Mouse (Mus musculus) heart, embryonic 15.5 days (tissue): ENCODE results near the gene Gm7954. TPM values are rescaled to one million over a fixed set of nuclear protein-coding genes. Genes with fewer than 3 reads are reported as not detected.
"Not testable (repeated sequence)": the region's sequence is repeated elsewhere in the genome, so short reads cannot be mapped to it uniquely, and the experiment has no call there.

ENCODE experiments used
- ATAC-seq: fragments of 200-750 bp; cut with Nextera tagmentation; replicated peaks from 2 replicates; pipeline ENCODE4 v1.8.0; 2017; ENCODE audit warnings: low read depth, moderate TSS enrichment; ENCODE audit not compliant: insufficient number of reproducible peaks, insufficient read depth, low FRiP score
- H3K27ac ChIP-seq: fragments of 300-500 bp; sonication (generic); 2 replicates; pipeline ENCODE4 v1.5.1; 2015; ENCODE audit warnings: mild to moderate bottlenecking, inconsistent platforms
- H3K27me3 ChIP-seq: fragments of 300-500 bp; sonication (generic); 2 replicates; pipeline ENCODE4 v1.6.1; 2015; ENCODE audit warnings: inconsistent platforms
- H3K36me3 ChIP-seq: fragments of 300-500 bp; sonication (generic); 2 replicates; pipeline ENCODE4 v1.6.1; 2015; ENCODE audit warnings: mild to moderate bottlenecking, inconsistent platforms
- H3K4me1 ChIP-seq: fragments of 300-500 bp; sonication (generic); replicated peaks from 2 replicates; pipeline ENCODE4 v1.6.1; 2015; ENCODE audit warnings: inconsistent platforms
- H3K4me2 ChIP-seq: fragments of 300-500 bp; sonication (generic); 2 replicates; pipeline ENCODE4 v1.6.1; 2015; ENCODE audit warnings: inconsistent platforms, mild to moderate bottlenecking, moderate library complexity
- H3K4me3 ChIP-seq: fragments of 300-500 bp; sonication (generic); 2 replicates; pipeline ENCODE4 v1.5.1; 2015; ENCODE audit warnings: mild to moderate bottlenecking, inconsistent platforms
- H3K9ac ChIP-seq: fragments of 300-500 bp; sonication (generic); 2 replicates; pipeline ENCODE4 v1.6.1; 2015; ENCODE audit warnings: mild to moderate bottlenecking, inconsistent platforms
- H3K9me3 ChIP-seq: fragments of 300-500 bp; sonication (generic); replicated peaks from 2 replicates; pipeline ENCODE4 v1.6.1; 2016; ENCODE audit warnings: inconsistent platforms
- WGBS: fragments of 180-500 bp; shearing (Covaris S2); methylation state at CpG from one replicate; pipeline ENCODE4 v1.1.7; 2015; ENCODE audit warnings: mixed read lengths; 5-methylcytosine and 5-hydroxymethylcytosine counted together
- polyA plus RNA-seq: library from polyadenylated mRNA; unstranded; fragments of >200 nt; fragmentation: Nextera tagmentation; extraction: Ambion mirVana; gene quantifications from 2 replicates; pipeline ENCODE4 v1.2.1, GENCODE M21; 2015

The Gm7954 gene
- not detected in 2 replicates for polyA plus RNA-seq

GRCm38 (mm10) chr14:41453418-41453817 lies at the start of gene Gm7954:
Gene Gm7954 (minus strand): TSS chr14:41453518.
- WGBS = no CpG with 5 or more reads among the region's 2 CpGs

GRCm38 (mm10) chr14:41489385-41489784 lies 36.1 kb upstream of the Gm7954 start, which contains the start of gene Gm3486:
Gene Gm3486 (minus strand): TSS chr14:41489485.
- not testable (repeated sequence) for H3K4me3 ChIP-seq, ATAC-seq, H3K4me1 ChIP-seq, H3K27me3 ChIP-seq, H3K4me2 ChIP-seq, H3K9me3 ChIP-seq, H3K36me3 ChIP-seq, H3K27ac ChIP-seq, H3K9ac ChIP-seq

More at GRCm38 (mm10) chr14:41453418-41453817, at the start of gene Gm7954:
- H3K4me3 ChIP-seq, H3K4me2 ChIP-seq, H3K27me3 ChIP-seq, H3K9ac ChIP-seq, H3K9me3 ChIP-seq, ATAC-seq, H3K27ac ChIP-seq, H3K36me3 ChIP-seq, H3K4me1 ChIP-seq: not testable (repeated sequence)

DNA sequence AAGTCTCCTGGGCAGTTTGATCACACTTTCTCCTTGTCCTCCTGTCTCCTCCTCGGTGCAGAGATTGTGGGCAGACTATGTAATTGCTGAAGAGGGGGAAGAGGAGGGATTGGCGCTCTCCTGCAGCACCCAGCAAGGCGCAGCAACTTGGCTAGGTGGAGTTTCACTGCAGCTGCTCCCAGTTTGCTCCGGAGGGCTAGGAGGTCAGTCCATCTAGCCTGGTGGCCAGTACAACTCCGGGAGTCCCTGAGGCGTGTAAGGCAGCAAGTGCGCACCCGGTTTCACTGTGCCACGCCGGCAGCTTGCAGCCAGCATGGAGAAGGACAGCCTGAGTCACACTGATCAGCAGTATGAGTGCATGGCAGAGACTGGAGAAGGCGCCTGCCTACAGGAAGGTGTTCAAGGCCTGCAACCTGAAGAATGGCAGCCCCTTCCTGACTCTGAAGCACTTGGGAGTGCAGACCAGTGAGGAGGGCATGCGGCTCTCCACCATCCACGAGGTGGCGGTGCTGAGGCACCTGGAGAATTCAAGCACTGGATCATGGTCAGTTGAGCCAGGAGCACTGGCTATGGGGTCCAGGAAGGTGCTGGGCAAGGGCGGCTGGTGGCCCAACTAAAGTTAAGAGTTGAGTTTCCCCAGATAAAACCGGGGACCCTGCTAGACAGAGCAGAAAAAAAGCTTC lies 27.8 kb downstream of the Gm7954 start:
- not testable (repeated sequence) for H3K27ac ChIP-seq, H3K27me3 ChIP-seq, ATAC-seq, H3K9me3 ChIP-seq, H3K9ac ChIP-seq, H3K36me3 ChIP-seq, H3K4me1 ChIP-seq
- Histone ChIP-seq H3K4me2 (peak overlapping the region; percentile 53), H3K4me3 (peak overlapping the region; percentile 26)
- WGBS = 8% methylated on average over 13 of the region's 16 CpGs

GRCm38 (mm10) chr14:41424694-41425093 lies 28.6 kb downstream of the Gm7954 start:
- H3K4me1 ChIP-seq, H3K27me3 ChIP-seq, H3K36me3 ChIP-seq, H3K9ac ChIP-seq, ATAC-seq, H3K27ac ChIP-seq, H3K9me3 ChIP-seq: not testable (repeated sequence)
- peak overlapping the region; percentile 26 for H3K4me3 ChIP-seq
- WGBS = 8% methylated on average over 14 of the region's 14 CpGs
- H3K4me2 ChIP-seq = peak overlapping the region; percentile 53

DNA sequence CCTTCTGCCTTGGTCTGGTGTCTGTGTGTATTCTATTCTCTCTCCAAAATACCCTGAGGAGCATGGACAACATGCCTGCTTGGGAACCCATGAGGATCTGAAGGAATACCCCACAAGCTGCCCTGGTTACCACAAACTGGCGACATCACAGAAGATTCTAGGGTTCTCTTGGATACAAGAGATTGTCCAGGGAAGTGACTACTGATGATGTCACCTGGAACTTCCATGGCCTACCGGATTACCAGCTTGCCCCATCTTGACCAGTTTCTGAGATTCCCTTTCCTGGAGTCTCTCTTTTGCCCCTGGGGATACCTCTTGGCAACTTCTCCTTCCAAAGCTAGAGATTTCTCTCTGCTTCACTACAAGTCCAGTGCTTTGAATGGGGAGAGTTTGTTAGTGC lies 45.1 kb downstream of the Gm7954 start, which contains the start of gene Gm6482:
TSS of gene Gm6482 (minus strand) at position 101 of the 400 bp plus-strand sequence.
- 63% methylated on average over 1 of the region's 2 CpGs for WGBS
- not testable (repeated sequence) for H3K27me3 ChIP-seq

More for the DNA sequence above, 45.1 kb downstream of the Gm7954 start, which contains the start of gene Gm6482:
- not testable (repeated sequence) for H3K9me3 ChIP-seq, H3K4me3 ChIP-seq, H3K36me3 ChIP-seq, H3K4me1 ChIP-seq, H3K9ac ChIP-seq, H3K27ac ChIP-seq, H3K4me2 ChIP-seq, ATAC-seq

Other genes starting within 250 kb of the Gm7954 start
- not detected in 2 replicates for gene Gm2832, start 174.7 kb downstream of the Gm7954 start, polyA plus RNA-seq
- gene Gm5798, start 104.9 kb downstream of the Gm7954 start, polyA plus RNA-seq = not detected in 2 replicates
- not detected in 2 replicates for gene Gm7945, start 67.1 kb downstream of the Gm7954 start, polyA plus RNA-seq
- gene Gm6482, start 45.2 kb downstream of the Gm7954 start, polyA plus RNA-seq = not detected in 2 replicates
- gene Gm3486, start 36.0 kb upstream of the Gm7954 start, polyA plus RNA-seq = not detected in 2 replicates
- not detected in 2 replicates for gene Gm7970, start 102.1 kb upstream of the Gm7954 start, polyA plus RNA-seq
- gene 1700049E17Rik2, start 119.7 kb upstream of the Gm7954 start, polyA plus RNA-seq = not detected in 2 replicates
- not detected in 2 replicates for gene Gm3072, start 171.1 kb upstream of the Gm7954 start, polyA plus RNA-seq
- not detected in 2 replicates for gene Gm3676, start 193.0 kb upstream of the Gm7954 start, polyA plus RNA-seq
- gene Gm8068, start 248.4 kb upstream of the Gm7954 start, polyA plus RNA-seq = not detected in 2 replicates